Comparison of ENCODE assay signal across 10 mouse cellular contexts in genomic region chr14:26858364-26858763, GRCm38 (mm10). TPM values are rescaled to one million over a fixed set of nuclear protein-coding genes. Genes with fewer than 3 reads are reported as not detected.
DNase-seq lines count a peak whose midpoint lies in the region; ATAC-seq lines count a peak whose summit lies in the region.
"Had no signal": no experiment of that assay in that cellular context is flagged by ENCODE, and none has a peak within 500 bp of the region (broad histone marks: within the 10 kb centered on the region; RNA-seq: fewer than 3 reads in every experiment).

No protein-coding gene starts in this region.

- peak; percentile 9 to 42 for DNase-seq in cerebellum, postnatal 14 days
- DNase-seq in cerebellum, postnatal 4 days (ENCODE audit: low spot score in 2 of 2): no peak
- DNase-seq in adrenal gland, postnatal 14 days: peak; percentile 21
- DNase-seq in liver, embryonic 11.5 days (ENCODE audit: low spot score): no peak
- peak; percentile 13 for DNase-seq in skeletal muscle tissue, adult 2 months (ENCODE audit: low read depth, low spot score)
- DNase-seq in right cerebral cortex, adult 18-20 months: no peak
- no peak for DNase-seq in layer of hippocampus, adult 18-20 months (ENCODE audit: low spot score in 2 of 2)
- DNase-seq: cerebellum, adult 11 months; gastrocnemius, postnatal 14 days had no signal

- no peak for ATAC-seq in liver, embryonic 11.5 days (replicated peaks; ENCODE audit: low FRiP score)
- ATAC-seq in forebrain, embryonic 15.5 days (replicated peaks): no peak

- H3K9me3 ChIP-seq in liver, embryonic 11.5 days (ENCODE audit: control insufficient read depth, low read length): no peaks in the 10 kb centered on the region
- H3K9me3 ChIP-seq in forebrain, embryonic 15.5 days: no peaks in the 10 kb centered on the region

- H3K27ac ChIP-seq in liver, embryonic 11.5 days (ENCODE audit: low read depth, low read length): no peak overlapping the region
- no peak overlapping the region for H3K27ac ChIP-seq in forebrain, embryonic 15.5 days (replicated peaks)

- no peaks in the 10 kb centered on the region for H3K36me3 ChIP-seq in liver, embryonic 11.5 days (ENCODE audit: control insufficient read depth, insufficient read depth, low read length)
- no peaks in the 10 kb centered on the region for H3K36me3 ChIP-seq in forebrain, embryonic 15.5 days

- 46% methylated on average over 2 of the region's 2 CpGs for WGBS in liver, embryonic 11.5 days
- 79% methylated on average over 2 of the region's 2 CpGs for WGBS in forebrain, embryonic 15.5 days

- no peak overlapping the region for H3K9ac ChIP-seq in liver, embryonic 11.5 days (ENCODE audit: low read depth, low read length)
- H3K9ac ChIP-seq in forebrain, embryonic 15.5 days (replicated peaks): no peak overlapping the region

- H3K4me1 ChIP-seq in liver, embryonic 11.5 days (replicated peaks; ENCODE audit: control insufficient read depth, insufficient read depth, low read length): no peaks in the 10 kb centered on the region
- H3K4me1 ChIP-seq in forebrain, embryonic 15.5 days: no peaks in the 10 kb centered on the region

- H3K27me3 ChIP-seq in liver, embryonic 11.5 days (replicated peaks; ENCODE audit: control insufficient read depth, insufficient read depth, low read length): no peaks in the 10 kb centered on the region
- H3K27me3 ChIP-seq in forebrain, embryonic 15.5 days: no peaks in the 10 kb centered on the region

- H3K4me3 ChIP-seq in liver, embryonic 11.5 days (ENCODE audit: low read depth, low read length): no peak overlapping the region
- H3K4me3 ChIP-seq in forebrain, embryonic 15.5 days: no peak overlapping the region

- 0 out of 2 replicates have a peak overlapping the region, but pooled peaks have one; percentile 19 for H3K4me2 ChIP-seq in liver, embryonic 11.5 days
- H3K4me2 ChIP-seq in forebrain, embryonic 15.5 days (replicated peaks): no peak overlapping the region

RNA-seq across cellular contexts. Expression of gene Asb14, which starts 36.0 kb away (rescaled TPM):
- not detected in 2 replicates for total RNA-seq in adrenal gland, postnatal 14 days (2021)
- polyA plus RNA-seq in liver, embryonic 11.5 days (2014; fragmentation: Nextera tagmentation; extraction: Ambion mirVana): not detected in 2 replicates
- polyA plus RNA-seq in forebrain, embryonic 15.5 days (2015; fragmentation: Nextera tagmentation; extraction: Ambion mirVana): 0.22 and 0.23 TPM in 2 replicates
- total RNA-seq in layer of hippocampus, adult 18-20 months (2021): under 1 TPM in 1 of 2 experiments, not detected in 1; 0.43 TPM

Comparison
In these comparisons a context has a peak if more than half of its experiments do, and no peak if none do; other contexts are left out.
1. DNase-seq: peak in cerebellum, postnatal 14 days (2 of 2), adrenal gland, postnatal 14 days (single experiment) and skeletal muscle tissue, adult 2 months (single experiment); none in cerebellum, postnatal 4 days (0 of 2), liver, embryonic 11.5 days (single experiment), right cerebral cortex, adult 18-20 months (single experiment) and layer of hippocampus, adult 18-20 months (0 of 2).